Mouse (Mus musculus): Measurements from ENCODE around the gene Gng2. TPM values are rescaled to one million over a fixed set of nuclear protein-coding genes. Genes with fewer than 3 reads are reported as not detected.
A peak's percentile ranks its signal among the peaks of the same experiment; 100 is the strongest.
"Not testable (repeated sequence)": the region's sequence is repeated elsewhere in the genome, so short reads cannot be mapped to it uniquely, and the experiment has no call there.

Gene Gng2
- polyA plus RNA-seq, 1 experiment, result 70.9 TPM

DNA sequence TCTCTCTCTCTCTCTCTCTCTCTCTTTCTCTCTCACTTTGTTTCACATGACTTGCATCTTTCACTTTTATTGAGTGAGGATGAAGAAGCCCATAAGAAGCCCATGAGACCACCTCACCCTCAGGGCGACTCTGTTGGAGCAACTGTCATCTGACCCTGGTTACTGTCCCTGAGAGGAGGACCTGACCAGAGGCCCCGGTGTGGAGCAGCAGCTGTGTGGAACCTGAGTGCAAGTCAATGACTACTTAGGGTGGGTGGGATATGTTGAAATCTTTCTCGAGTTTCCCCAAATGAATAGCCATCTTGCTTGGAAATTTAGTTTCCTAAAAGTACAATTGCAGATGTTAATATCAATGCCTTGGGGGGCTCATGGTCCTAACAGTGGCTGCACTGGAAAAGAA is 34.7 kb downstream of the Gng2 start:
- DNase-seq (ENCODE audit: extremely low spot score in 1 of 2, low spot score in 1 of 2), result no peak

DNA sequence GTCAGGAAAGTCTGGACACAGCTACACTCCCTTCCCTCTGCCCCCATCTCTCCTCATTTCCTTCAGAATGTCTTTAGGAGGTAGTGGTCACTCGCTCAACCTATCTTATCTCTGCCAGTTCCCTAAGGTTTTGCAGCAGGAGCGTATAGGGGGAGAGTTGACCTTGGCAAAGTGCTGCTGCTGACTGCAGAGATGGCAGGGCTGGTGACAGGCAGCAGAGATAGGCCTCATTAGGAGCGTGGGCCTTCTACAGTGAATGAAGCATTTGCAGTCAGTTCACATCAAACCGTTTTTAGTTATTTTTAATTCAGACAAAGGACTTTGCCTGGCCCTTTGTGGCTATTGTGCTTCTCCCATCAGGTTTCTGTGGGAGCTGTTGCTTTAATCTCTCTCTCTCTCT is 35.1 kb downstream of the Gng2 start:
- DNase-seq (ENCODE audit: extremely low spot score in 1 of 2, low spot score in 1 of 2), result no peak

DNA sequence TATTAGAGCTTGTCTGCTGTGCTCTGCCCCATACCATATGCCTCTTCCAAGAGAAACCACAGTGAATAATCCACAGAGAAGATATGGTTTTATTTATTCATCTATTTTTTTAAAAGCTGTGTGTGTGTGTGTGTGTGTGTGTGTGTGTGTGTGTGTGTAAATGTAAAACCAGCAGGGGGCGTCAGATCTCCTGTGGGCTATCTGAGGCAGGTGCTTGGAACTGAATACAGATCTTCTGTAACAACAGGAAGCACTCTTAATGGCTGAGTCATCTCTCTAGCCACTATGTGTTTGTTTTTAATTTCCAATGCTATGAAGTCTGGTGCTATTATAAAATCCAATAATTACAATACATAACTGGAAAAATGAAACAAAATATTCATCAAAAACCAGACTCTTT is 37.4 kb downstream of the Gng2 start:
- DNase-seq (ENCODE audit: extremely low spot score in 1 of 2, low spot score in 1 of 2), result no peak

DNA sequence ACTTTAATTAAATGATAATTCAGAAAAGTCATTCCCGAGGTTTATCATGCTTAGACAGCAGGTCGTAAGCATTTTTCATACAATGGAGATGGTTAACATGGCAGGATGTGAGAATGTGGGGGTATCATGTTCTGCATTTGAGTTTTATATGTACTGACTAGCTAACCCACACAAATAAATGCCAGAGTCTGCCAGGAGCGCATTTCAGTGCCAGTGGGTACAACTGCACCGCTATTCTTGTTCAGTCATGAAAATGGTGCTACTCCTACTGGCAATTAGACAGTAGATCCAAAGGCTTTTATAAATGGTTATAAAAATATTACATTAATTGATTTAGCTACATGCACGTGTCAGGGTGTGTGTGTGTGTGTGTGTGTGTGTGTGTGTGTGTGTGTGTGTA is 38.9 kb downstream of the Gng2 start:
- no peak for DNase-seq (ENCODE audit: extremely low spot score in 1 of 2, low spot score in 1 of 2)

DNA sequence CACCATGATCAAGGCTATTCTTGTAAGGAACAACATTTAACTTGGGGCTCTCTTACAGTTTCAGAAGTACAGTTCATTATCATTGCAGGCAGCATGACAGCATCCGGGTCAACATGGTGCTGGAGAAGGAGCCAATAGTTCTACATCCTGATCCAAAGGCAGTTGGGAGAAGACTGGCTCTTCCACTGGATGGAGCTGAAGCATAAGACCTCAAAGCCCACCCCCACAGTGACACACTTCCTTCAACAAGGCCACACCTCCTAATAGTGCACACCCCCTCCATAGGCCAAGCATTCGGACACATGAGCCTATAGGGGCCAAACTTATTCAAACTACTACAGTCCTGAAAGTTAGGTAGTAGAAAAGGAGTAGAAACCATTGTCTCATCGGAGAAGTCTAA is 42.3 kb downstream of the Gng2 start:
- DNase-seq (ENCODE audit: extremely low spot score in 1 of 2, low spot score in 1 of 2), result no peak

DNA sequence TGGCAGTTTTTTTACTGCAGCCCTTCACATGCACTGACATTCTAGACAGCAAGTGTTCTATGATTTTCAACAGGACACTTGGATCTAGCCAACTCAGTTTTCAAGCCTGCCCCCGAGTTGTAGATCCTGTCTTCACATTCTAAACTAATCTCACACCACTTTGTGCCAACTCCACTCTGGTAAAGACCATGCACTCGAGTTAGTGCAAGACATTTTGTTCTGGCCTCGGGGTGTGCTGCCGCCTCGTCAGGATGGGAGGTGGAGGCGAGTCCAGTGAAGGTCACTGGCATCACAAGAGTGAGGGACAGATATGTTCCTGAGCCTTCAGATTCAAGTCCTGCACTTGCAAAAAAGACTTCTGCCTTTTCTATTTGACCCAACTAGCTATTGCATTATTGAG is 44.1 kb downstream of the Gng2 start:
- no peak for DNase-seq (ENCODE audit: extremely low spot score in 1 of 2, low spot score in 1 of 2)

DNA sequence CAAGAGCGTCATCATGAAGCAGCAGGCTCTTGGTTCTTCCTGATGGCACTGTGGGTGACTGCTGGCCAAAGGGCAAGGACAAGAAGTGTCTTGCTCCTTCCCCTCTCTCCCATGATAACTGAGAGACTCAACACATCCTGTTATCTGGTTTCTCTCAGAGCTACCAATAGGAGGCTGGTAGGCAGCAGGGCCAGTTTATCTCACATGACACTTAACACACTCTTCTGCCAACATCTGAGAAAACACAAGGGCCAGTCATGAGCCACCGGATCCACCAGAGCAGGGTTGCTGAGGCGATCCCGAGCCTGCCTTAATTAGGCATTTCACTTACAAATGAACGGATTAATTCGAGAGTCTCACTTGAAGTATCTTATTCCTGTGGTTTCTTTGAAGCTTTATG is 49.5 kb downstream of the Gng2 start:
- DNase-seq (ENCODE audit: extremely low spot score in 1 of 2, low spot score in 1 of 2), result no peak

DNA sequence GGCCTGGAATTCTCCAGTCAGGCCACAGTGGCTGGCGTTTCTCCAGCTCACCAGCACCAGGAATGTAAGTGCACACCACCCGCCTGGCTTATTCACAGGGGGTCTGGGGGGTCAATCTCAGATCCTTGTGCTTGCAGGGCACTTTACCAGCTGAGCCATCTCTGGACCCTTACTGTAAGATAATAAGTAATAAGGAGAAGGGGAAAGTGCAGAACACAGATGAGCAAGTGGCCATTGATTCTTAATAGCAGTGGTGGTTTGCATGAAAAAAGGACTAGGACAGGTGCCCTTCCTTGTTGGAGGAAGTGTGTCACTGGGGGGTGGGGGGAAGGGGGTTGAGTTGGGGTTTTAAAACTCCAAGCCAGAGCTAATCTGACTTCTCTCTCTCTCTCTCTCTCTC is 50.3 kb downstream of the Gng2 start:
- DNase-seq (ENCODE audit: extremely low spot score in 1 of 2, low spot score in 1 of 2), result no peak

DNA sequence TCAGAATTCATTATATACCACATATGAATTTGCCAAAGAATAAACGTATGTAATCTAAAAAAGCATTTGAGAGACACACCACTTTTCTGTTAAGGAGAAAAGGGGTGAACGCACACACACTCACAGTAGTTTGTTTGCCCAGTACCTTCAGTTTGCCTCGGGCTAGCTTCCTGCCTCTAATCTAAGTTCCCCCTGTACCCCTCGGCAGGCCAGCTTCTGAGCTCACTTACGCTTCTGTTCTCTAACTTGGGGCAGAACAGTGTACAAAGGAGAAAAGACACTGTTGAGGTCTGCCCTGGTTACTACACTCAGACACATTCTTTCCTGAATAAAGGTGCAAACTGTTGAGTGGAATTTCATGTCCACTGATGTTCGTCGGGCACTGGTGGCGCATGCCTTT is 51.1 kb downstream of the Gng2 start:
- DNase-seq (ENCODE audit: extremely low spot score in 1 of 2, low spot score in 1 of 2), result no peak

DNA sequence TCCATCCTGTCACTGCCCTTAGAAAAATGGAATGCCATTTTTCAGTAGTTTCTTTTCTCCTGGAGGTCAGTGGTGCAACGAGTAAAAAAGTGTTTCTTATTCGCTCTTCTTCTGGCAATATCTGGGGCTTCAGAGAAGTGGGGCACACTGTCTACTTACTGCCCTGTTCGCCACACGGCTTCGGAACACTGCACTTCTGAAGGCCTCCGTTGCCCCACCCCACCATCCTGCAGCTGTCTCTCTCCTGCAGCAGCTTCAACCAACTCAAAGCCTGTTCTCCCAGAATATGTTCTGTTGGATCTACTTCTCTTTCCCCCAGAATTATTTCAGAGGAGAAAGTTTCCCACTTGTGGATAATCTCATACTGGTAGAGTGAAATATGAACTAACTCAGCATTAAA is 52.3 kb downstream of the Gng2 start:
- DNase-seq (ENCODE audit: extremely low spot score in 1 of 2, low spot score in 1 of 2), result no peak

DNA sequence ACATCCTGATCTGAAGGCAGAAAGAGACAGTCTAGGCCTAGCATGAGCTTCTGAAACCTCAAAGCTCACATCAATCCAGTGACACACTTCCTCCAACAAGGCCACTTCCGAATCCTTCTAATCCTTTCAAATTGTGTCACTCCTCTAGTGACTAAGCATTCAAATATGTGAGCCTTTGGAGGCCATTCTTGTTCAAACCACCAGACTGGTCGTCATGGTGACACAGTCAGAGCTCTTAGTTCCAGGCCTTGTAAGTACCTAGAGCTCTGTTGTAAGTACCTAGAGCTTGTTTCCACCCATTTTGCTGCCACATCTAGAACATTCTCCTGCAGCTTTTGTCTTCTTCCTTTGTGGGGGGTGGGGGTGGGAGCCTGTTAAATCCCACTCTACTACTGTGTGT is 53.3 kb downstream of the Gng2 start:
- DNase-seq (ENCODE audit: extremely low spot score in 1 of 2, low spot score in 1 of 2), result no peak

DNA sequence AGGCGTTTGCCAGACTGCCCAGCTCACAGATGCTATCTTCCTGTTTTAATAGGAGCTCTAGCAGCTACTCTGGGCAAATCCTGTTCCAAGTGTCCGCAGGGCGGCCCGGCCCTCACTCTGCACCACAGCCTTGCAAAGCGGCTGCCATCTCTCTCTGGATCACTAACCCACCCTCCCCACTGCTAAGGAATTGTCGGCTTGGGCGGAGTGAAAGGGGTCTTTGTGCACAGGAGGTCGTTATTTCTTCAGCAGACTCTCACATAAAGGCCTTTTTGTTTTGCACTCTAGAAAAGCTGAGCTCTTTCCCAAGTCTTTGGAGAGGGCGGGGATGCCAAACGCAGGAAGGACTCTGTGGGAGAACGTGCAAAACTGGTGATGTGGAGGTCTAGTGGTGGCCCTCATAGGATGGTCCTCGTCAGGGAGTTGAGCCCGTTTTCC is 57.2 kb downstream of the Gng2 start:
- no peak for DNase-seq (ENCODE audit: extremely low spot score in 1 of 2, low spot score in 1 of 2)

DNA sequence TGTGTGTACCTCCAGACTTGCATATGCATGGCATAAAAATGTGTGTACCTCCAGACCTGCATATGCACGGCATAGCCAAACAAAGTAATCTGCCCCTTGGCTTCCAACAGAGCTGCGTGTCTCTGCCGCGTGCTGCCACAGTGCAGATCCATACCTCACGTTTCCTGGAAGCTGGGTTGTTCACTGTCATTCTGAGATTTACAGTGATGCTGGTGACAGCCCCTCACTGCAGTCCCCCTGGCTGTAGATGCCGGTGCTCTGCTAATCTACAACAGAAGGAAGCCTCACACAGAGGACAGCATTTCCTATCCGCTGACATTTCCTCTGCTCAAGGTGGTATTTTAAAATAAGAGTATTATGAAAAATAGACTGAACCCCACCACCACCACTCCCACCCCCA is 57.6 kb downstream of the Gng2 start:
- no peak for DNase-seq (ENCODE audit: extremely low spot score in 1 of 2, low spot score in 1 of 2)

DNA sequence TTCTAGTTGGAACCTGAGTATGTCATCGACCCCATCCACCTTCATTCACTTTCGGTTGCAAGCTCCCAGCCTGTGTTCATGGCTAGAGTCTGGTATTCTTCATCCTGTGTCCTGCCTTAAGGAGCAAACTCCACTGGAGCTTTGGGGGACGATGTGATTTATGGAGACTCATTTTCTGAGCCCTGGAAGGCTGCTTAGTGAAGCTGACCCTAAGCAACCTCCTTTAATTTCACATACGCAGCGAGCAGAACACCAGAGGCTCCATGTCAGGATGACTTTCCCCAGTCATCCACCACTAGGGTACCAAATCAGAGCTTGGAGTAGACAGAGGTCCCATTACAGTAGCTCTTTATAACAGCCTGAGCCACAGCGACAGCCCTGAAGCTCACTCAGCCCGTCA is 59.9 kb downstream of the Gng2 start:
- no peak for DNase-seq (ENCODE audit: extremely low spot score in 1 of 2, low spot score in 1 of 2)

DNA sequence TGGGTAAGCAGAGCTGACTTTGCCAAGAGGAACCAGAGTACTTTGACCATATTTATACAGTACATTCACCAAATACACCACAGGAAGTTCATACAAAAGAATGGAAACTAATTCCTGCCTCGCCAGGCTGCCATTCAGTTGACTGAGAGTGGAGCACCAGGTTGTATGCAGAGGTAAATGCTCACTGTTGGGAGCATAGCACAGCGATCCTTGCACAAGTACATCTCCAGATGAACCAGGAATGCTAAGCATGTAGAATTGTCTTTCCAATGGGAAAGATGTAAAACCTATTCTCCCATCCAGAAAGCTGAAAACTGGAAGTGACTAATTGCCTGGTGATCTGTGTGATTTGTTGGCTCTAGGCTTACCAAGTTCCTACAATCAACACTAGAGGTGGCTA is 61.1 kb downstream of the Gng2 start:
- DNase-seq (ENCODE audit: extremely low spot score in 1 of 2, low spot score in 1 of 2), result no peak

DNA sequence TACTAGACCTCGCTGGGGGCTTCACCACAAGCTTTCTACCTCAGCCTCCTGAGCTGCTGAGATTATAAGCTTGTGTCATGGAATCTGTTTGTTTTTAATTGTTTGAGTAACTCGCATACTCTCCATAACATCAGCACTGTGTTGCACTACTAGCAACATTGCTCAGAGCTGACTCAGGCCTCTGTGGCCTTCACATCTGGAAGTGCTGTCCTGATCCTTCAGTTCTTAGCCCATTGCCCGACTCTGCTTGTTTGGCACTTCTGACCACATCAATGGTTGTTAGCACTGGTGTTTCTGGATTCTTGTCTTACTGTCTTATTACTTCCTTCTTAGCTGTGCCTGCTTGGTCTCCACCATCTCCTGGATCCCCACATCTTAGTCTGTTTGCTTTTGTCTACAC is 64.5 kb downstream of the Gng2 start:
- DNase-seq (ENCODE audit: extremely low spot score in 1 of 2, low spot score in 1 of 2), result no peak

DNA sequence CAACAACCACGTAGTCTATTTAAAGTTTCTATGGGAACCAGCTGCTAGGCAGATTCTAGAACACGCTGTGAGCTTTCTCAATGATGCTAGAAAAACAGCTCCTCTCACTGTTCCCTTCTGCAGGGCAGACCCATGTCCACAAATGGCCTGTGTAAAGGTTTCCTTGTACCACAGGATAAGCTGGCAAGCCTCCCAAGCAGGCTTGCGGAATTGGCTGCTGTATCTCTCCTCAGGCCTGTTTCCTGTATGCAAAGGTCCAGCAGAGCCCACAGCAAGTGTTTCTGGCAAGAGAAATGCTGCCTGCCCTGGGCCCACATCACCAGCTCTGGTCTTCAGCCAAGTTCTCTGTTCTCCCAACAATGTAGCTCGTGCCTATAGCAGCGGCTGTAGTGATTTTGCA is 71.8 kb downstream of the Gng2 start:
- peak; percentile 46 to 66 for DNase-seq (ENCODE audit: extremely low spot score in 1 of 2, low spot score in 1 of 2)

DNA sequence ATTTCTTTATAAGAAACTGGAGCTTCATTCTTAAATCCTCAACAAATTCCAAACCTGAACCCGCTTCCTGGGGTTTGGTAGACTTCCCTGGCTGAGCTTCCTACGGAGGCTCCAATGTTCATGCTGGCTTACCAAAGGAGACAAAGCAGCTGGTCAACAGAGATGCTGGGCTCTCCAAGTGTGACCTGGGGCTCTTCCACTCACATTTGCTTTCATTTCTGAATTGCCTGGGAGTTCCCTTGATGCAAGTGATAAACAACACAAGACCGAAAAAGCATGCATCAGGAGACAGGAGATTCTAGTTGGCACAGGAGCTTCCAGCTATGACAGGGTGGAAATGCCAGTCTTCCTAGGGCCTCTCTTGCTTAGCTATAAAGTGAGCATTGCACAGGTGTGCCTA is 72.6 kb downstream of the Gng2 start:
- DNase-seq (ENCODE audit: extremely low spot score in 1 of 2, low spot score in 1 of 2), result no peak

DNA sequence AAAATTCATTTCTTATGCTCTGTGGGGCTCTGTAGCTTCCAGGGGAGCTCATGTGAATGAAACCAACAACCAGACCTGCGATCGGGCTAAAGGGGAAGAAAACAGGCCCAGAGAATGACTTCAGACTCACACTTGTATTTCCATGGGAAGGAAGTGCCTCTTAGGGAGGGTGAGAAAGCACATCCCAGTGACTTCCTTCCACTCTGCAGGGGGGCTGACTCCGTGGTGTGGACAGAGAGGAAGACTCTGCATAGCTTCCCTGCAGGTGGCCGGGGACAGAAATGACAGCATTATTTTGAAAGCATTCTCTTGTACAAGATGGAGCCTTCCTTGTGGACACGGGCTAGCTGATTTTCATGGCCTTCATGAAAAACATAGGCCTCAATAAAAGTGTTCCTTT is 73.4 kb downstream of the Gng2 start:
- no peak for DNase-seq (ENCODE audit: extremely low spot score in 1 of 2, low spot score in 1 of 2)

DNA sequence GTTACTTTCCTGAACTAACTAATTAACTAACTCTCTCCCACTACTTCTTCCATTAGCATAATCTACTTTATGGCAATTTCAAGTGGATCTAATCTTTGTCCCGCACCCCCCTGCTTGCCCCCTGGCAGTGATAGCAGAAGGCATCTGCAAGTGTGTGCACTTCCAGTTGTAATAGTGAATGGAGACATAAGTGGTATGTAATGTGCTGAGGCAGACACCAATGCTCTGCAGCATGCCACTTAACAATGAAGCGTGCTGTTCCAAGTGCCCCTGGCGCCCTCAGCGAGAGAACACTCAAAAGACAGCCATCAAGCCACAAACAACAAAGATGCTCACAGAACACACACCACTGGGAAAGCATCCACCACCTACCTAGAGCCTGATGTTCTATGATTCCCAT is 76.9 kb downstream of the Gng2 start:
- no peak for DNase-seq (ENCODE audit: extremely low spot score in 1 of 2, low spot score in 1 of 2)

DNA sequence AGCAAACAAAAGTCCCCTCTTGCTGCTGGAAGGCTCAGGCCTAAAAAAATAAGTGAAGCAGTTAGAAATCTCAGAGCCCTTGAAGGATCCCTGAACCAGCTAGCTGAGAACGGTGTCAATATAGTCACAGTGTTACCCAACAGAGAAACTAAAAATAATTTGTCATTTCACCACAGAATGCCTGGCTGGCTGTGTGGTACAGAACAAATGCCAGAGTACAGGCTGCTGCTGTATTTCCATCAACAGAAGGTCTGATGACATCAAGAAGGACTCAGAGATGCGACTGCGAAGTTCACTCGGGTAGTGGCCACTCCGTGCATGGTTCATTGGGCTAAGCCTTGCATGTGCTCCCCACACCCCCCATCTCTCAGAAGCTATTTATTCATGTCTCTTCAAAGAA is 89.9 kb downstream of the Gng2 start:
- peak; percentile 41 to 52 for DNase-seq (ENCODE audit: extremely low spot score in 1 of 2, low spot score in 1 of 2)

DNA sequence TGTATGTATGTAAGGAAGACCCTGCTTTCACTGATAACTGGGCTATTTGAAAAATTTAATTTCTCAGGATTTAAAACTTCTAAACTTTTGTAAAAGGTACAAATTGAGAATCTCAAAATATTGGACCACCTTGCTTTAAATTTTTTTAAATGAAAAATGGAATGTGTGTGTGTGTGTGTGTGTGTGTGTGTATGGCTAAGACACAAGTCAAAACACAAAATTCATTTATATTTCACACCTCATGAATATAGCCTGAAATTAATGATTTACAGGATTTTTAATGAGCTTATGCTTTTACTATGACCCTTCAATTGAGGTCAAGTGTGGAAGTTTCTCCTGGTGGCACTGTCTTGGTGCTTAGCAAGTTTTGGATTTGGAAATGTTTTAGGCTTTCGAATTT is 93.0 kb downstream of the Gng2 start:
- DNase-seq (ENCODE audit: extremely low spot score in 1 of 2, low spot score in 1 of 2), result not testable (repeated sequence)

DNA sequence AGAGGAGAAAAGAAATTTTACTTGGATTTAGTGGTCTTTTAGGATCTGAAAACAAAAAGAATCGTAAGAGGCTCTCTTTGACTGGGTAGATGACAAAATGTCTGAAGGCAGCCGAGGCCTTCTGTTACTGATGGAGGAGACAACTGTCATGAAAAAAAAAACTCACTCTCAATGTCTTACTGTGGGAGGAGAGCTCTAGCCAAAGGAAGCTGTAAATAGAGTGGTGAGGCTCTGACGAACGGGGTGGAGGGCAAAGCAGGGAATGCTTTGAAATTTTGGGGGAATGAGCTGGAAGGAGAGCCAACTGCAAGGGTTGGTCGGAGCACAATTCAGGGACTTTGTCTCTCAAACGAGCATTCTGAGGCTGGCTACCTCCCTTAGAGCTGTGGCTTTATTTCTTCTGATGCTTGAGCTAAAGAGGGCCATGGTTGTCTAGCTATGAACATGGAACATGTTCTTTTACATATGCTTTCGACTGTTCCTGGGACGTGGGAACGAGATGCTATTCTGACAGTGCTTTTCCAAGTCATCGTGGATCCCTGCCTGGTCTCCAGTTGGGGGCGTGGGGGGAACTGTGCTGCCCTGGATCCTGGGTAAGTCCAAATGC is 103.1 kb downstream of the Gng2 start:
- peak in 1 of 2 experiments; percentile 28 for DNase-seq (ENCODE audit: extremely low spot score in 1 of 2, low spot score in 1 of 2)

Measured in frontal cortex, adult 2 months (tissue).